Mouse (Mus musculus) stomach, postnatal 0 days (tissue): Measurements from ENCODE around the gene Txlng.

Experiments used
- CTCF ChIP-seq: IDR thresholded peaks from 2 replicates; pipeline ENCODE4 v1.5.1; 2016; ENCODE audit warnings: antibody characterized with exemption, low read depth, mild to moderate bottlenecking, moderate library complexity
- EP300 ChIP-seq: optimal IDR thresholded peaks from 2 replicates; pipeline ENCODE3; 2016; ENCODE audit warnings: antibody characterized with exemption

GRCm38 (mm10) chrX:162829203-162829708, at the start of gene Txlng:
- TF ChIP-seq CTCF (peak; percentile 30), EP300 (no peak)
